Mouse (Mus musculus): ENCODE data around the gene Chm. TPM values are rescaled to one million over a fixed set of nuclear protein-coding genes. Genes with fewer than 3 reads are reported as not detected.
"Not testable (repeated sequence)": the region's sequence is repeated elsewhere in the genome, so short reads cannot be mapped to it uniquely, and the experiment has no call there.

The Chm gene
- 19.8 and 22.6 TPM in 2 replicates for polyA plus RNA-seq (2014; fragmentation: Nextera tagmentation; extraction: Ambion mirVana)

DNA sequence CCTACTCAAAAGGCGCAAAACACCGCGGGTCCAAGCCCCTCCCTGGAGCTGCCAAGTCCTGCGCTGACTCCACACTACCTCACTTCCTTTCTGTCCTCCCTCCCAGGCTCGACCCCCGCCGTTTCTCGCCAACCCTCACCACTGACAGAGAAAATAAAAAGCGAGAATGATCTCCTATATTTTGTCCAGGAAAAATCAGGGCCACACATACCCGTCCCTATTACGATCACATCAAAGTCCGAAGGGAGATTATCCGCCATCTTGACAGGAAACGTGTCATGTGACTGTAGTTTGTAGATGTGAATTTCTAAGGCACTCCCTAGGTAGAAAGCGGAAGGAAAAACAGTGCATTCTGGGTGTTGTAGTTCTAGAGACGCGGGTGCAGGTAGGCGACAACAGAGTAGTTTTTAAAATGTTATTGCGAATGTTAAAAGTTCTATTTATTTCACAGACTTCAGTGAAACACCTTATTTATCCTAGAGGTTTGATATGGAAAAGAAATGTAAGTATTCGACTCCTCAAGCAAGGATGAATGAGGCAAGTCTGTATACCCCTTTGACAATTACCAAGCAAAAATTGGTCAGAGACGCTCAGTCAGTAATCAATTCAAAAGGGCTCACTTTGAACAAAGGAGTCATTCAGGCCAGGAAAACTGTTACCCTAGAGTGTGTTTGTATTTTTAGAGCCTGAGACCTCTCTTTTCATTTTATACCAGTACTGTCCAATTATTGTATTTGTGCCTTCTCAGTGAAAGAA is at the start of gene Chm:
Chm (minus strand) TSS at position 288 of the 756 bp plus-strand sequence.
- ATAC-seq (ENCODE audit: low FRiP score), result peak; percentile 96
- Histone ChIP-seq H3K27me3 (ENCODE audit: control insufficient read depth, insufficient read depth, low read length) (no peaks in the 10 kb centered on the region), H3K27ac (ENCODE audit: low read depth, low read length) (peak within 1 kb of the TSS; percentile 59; the same call in 1 of the 2 replicates), H3K36me3 (ENCODE audit: control insufficient read depth, insufficient read depth, low read length) (no peaks in the 10 kb centered on the region), H3K4me1 (ENCODE audit: control insufficient read depth, insufficient read depth, low read length) (no peaks in the 10 kb centered on the region), H3K9ac (ENCODE audit: low read length) (peak within 1 kb of the TSS; percentile 50), H3K4me3 (ENCODE audit: low read depth, low read length) (peak within 1 kb of the TSS; percentile 47), H3K9me3 (ENCODE audit: control insufficient read depth, low read length) (no peaks in the 10 kb centered on the region), H3K4me2 (peak within 1 kb of the TSS; percentile 48)
- DNase-seq (ENCODE audit: low spot score, missing footprints), result peak; percentile 94
- 13% methylated on average over 21 of the region's 21 CpGs for WGBS

DNA sequence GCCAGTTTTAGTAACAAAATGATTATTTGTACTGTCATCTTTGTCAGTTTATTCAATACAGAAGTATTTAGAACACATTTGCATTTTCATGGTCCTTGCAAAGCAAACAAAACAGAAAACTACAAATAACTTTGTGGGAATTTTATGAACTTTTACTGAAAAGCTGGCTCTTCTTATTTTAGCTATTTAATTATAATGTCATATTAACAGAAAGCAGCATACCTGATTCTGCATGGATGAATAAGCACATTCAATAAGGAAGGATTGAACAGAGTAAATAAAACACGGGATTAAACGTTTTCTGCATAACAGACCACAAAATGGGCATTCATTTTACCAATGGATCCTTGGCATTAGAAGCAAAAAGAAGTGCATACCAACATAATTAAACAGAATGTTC is 8.6 kb upstream of the Chm start:
- H3K36me3 ChIP-seq (ENCODE audit: control insufficient read depth, insufficient read depth, low read length), result no peaks in the 10 kb centered on the region
- no peaks in the 10 kb centered on the region for H3K27me3 ChIP-seq (ENCODE audit: control insufficient read depth, insufficient read depth, low read length)
- ATAC-seq (ENCODE audit: low FRiP score) (no peak), DNase-seq (ENCODE audit: low spot score, missing footprints) (no peak)
- 28% methylated on average over 2 of the region's 2 CpGs for WGBS
- no peak overlapping the region for H3K9ac ChIP-seq (ENCODE audit: low read length)
- H3K4me2 ChIP-seq, result no peak overlapping the region
- H3K27ac ChIP-seq (ENCODE audit: low read depth, low read length), result no peak overlapping the region
- no peaks in the 10 kb centered on the region for H3K9me3 ChIP-seq (ENCODE audit: control insufficient read depth, low read length)
- no peak overlapping the region for H3K4me3 ChIP-seq (ENCODE audit: low read depth, low read length)
- no peaks in the 10 kb centered on the region for H3K4me1 ChIP-seq (ENCODE audit: control insufficient read depth, insufficient read depth, low read length)

DNA sequence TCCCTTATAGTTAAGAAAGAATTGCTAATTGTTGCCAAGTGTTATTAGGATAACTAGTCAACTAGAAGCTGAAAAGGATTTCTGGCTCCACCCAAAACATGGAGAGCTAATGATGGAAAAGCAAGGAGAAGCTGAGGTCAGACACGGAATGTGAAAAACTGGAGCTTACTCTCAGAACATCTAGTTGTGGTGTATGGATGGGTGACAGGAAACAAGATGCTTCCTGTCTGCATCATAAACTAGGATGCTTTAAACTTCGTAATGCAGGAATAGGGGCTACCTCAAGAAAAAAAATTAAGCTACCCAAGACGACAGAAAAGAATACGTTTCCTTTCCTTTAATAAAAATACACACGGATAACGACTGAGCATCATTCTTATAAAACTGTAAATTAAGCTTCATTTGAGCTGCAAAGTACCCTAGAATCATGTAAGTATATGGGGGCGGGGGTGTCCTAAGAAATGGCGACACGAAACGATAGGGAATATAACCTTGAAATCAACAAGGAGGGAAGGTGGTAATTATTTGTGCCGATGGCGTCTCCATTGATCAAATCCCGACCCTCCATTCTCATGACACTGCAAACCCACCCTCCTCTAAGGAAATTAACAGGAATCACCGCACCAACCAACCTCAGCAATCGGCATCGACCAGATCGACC is 618 bp downstream of the Chm start:
- H3K9me3 ChIP-seq (ENCODE audit: control insufficient read depth, low read length), result no peaks in the 10 kb centered on the region
- peak overlapping the region; percentile 47 for H3K4me3 ChIP-seq (ENCODE audit: low read depth, low read length)
- ATAC-seq (ENCODE audit: low FRiP score) (no peak), DNase-seq (ENCODE audit: low spot score, missing footprints) (peak; percentile 83)
- peak overlapping the region; percentile 50 for H3K9ac ChIP-seq (ENCODE audit: low read length)
- peak overlapping the region; percentile 48 for H3K4me2 ChIP-seq
- 20% methylated on average over 17 of the region's 17 CpGs for WGBS
- H3K27ac ChIP-seq (ENCODE audit: low read depth, low read length), result peak overlapping the region; percentile 59; the same call in 1 of the 2 replicates
- H3K36me3 ChIP-seq (ENCODE audit: control insufficient read depth, insufficient read depth, low read length), result no peaks in the 10 kb centered on the region
- H3K4me1 ChIP-seq (ENCODE audit: control insufficient read depth, insufficient read depth, low read length), result no peaks in the 10 kb centered on the region
- H3K27me3 ChIP-seq (ENCODE audit: control insufficient read depth, insufficient read depth, low read length), result no peaks in the 10 kb centered on the region

DNA sequence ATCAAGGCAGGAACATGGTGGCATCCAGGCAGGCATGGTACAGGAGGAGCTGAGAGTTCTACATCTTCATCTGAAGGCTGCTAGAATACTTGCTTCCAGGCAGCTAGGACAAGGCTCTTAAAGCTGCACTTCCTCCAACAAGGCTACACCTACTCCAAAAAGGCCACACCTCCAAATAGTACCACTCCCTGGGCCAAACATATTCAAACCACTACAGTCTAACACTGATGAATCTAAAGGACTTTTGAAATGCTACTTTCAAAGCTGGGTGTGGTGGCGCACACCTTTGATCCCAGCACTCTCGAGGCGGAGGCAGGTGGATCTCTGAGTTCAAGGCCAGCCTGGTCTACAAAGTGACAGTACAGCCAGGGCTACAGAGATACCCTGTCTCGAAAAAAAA is 4.5 kb downstream of the Chm start:
- not testable (repeated sequence) for H3K36me3 ChIP-seq (ENCODE audit: control insufficient read depth, insufficient read depth, low read length); ATAC-seq (ENCODE audit: low FRiP score); H3K4me3 ChIP-seq (ENCODE audit: low read depth, low read length); H3K4me2 ChIP-seq; H3K9ac ChIP-seq (ENCODE audit: low read length); DNase-seq (ENCODE audit: low spot score, missing footprints); H3K9me3 ChIP-seq (ENCODE audit: control insufficient read depth, low read length); H3K27ac ChIP-seq (ENCODE audit: low read depth, low read length); H3K4me1 ChIP-seq (ENCODE audit: control insufficient read depth, insufficient read depth, low read length); H3K27me3 ChIP-seq (ENCODE audit: control insufficient read depth, insufficient read depth, low read length)
- WGBS, result 90% methylated on average over 4 of the region's 4 CpGs

DNA sequence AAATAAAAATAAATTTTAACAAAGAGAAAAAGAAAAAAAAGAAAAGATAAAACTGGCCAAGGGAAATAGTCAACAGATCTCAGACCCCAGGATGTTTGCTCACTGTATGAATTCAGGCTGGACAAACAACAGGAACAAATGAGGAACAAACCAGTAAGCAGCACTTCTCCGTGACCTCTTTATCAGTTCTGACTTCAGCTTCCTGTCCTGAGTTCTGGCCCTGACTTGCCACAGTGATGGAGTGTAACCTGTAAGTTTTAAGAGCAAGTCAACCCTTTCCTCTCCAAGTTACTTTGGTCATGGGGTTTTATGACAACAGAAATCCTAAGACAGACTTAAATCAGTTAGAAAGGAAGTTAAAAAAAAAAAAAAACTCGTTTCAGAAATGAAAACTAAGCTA is 12.6 kb downstream of the Chm start:
- no peaks in the 10 kb centered on the region for H3K36me3 ChIP-seq (ENCODE audit: control insufficient read depth, insufficient read depth, low read length)
- no peak overlapping the region for H3K27ac ChIP-seq (ENCODE audit: low read depth, low read length)
- H3K4me3 ChIP-seq (ENCODE audit: low read depth, low read length), result no peak overlapping the region
- no peak overlapping the region for H3K4me2 ChIP-seq
- no peak overlapping the region for H3K9ac ChIP-seq (ENCODE audit: low read length)
- no peaks in the 10 kb centered on the region for H3K4me1 ChIP-seq (ENCODE audit: control insufficient read depth, insufficient read depth, low read length)
- WGBS, result 81% methylated on average over 2 of the region's 2 CpGs
- H3K9me3 ChIP-seq (ENCODE audit: control insufficient read depth, low read length), result no peaks in the 10 kb centered on the region
- DNase-seq (ENCODE audit: low spot score, missing footprints) (no peak), ATAC-seq (ENCODE audit: low FRiP score) (no peak)
- H3K27me3 ChIP-seq (ENCODE audit: control insufficient read depth, insufficient read depth, low read length), result no peaks in the 10 kb centered on the region

DNA sequence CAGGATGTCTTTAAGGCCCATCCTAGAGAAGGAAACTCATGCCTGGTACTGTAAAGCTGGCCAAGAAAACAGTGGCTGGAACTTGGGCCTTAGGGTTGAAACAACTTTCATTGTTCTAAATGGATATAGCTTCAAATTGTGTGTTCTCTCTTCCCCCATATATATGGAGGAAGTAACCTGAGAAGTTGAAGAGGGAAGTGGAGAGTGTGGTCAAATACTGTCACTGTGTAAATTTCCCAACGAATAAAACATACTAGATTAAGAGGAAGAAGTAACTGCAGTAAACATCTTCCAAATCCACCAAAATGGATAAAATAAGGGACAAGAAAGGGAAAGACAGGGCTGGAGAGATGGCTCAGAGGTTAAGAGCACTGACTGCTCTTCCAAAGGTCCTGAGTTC is 13.0 kb downstream of the Chm start:
- 88% methylated on average over 1 of the region's 1 CpGs for WGBS
- Histone ChIP-seq H3K4me1 (ENCODE audit: control insufficient read depth, insufficient read depth, low read length) (no peaks in the 10 kb centered on the region), H3K27me3 (ENCODE audit: control insufficient read depth, insufficient read depth, low read length) (no peaks in the 10 kb centered on the region), H3K27ac (ENCODE audit: low read depth, low read length) (no peak overlapping the region), H3K9me3 (ENCODE audit: control insufficient read depth, low read length) (no peaks in the 10 kb centered on the region), H3K4me2 (no peak overlapping the region), H3K36me3 (ENCODE audit: control insufficient read depth, insufficient read depth, low read length) (no peaks in the 10 kb centered on the region), H3K4me3 (ENCODE audit: low read depth, low read length) (no peak overlapping the region), H3K9ac (ENCODE audit: low read length) (no peak overlapping the region)
- DNase-seq (ENCODE audit: low spot score, missing footprints) (no peak), ATAC-seq (ENCODE audit: low FRiP score) (no peak)

DNA sequence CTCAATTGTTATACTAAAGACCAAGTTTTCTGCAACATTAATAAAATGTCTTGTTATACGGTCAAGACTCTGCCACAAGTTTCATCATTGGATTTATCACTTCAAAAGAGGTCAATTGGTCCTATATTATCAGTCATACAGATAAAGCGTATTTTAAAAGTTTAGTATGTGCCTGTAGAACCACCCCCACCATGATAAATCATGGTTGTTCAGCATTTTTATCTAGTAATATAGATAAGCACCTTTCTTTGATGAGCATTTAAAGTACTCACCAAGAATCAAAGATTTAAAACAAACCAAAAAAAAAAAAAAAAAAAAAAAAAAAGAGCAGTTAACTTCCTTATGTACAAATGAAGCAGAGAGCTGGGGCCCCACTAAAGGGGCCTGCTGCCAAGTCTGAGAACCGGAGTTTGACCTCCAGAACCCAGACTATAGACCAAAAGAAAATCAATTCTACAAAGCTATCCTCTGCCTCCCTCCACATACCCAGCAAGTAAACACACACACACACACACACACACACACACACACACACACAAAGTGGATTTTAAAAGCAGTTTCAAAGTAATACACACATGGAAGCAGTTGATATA is 25.0 kb downstream of the Chm start:
- H3K36me3 ChIP-seq (ENCODE audit: control insufficient read depth, insufficient read depth, low read length), result no peaks in the 10 kb centered on the region
- no peak overlapping the region for H3K4me2 ChIP-seq
- no peak overlapping the region for H3K4me3 ChIP-seq (ENCODE audit: low read depth, low read length)
- H3K9me3 ChIP-seq (ENCODE audit: control insufficient read depth, low read length), result no peaks in the 10 kb centered on the region
- H3K27me3 ChIP-seq (ENCODE audit: control insufficient read depth, insufficient read depth, low read length), result no peaks in the 10 kb centered on the region
- no peak overlapping the region for H3K9ac ChIP-seq (ENCODE audit: low read length)
- H3K4me1 ChIP-seq (ENCODE audit: control insufficient read depth, insufficient read depth, low read length), result no peaks in the 10 kb centered on the region
- H3K27ac ChIP-seq (ENCODE audit: low read depth, low read length), result no peak overlapping the region
- DNase-seq (ENCODE audit: low spot score, missing footprints), result no peak
- 79% methylated on average over 3 of the region's 3 CpGs for WGBS
- no peak for ATAC-seq (ENCODE audit: low FRiP score)

DNA sequence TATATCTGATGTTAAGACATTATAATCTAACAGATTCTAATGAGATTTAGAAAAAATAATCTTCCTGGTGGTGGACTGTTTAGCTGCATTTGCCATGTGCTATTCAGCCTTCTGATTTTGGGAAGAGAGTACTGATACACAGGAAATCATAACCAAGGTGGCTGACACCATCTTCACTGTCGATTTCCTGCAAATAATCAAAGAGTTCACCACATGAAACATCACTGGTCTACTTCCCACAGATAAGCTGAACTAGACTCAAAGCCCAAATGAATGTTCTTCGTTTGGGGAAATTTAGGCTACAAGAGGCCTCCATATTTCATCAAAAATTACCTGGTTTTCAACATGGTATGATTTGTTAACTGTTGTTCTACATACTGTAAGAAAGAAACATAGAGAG is 101.1 kb downstream of the Chm start:
- ATAC-seq (ENCODE audit: low FRiP score), result no peak

DNA sequence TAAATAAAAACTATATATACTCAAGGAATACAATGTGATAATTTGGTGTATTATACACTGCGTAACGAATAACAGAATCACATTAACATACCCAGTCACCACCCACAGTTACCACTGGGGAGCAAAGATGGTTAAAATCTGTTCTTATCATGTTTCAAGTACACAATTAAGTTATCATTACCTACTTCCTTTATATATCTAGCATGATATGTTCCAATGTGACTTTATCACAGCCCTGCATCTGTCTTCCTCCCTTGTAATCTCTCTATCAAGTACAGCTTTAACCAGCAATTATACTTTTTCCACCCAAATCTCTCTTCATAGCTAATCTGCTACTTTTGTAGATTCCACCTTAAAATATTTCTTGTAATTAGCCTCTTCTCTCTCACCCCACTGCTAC is 109.3 kb downstream of the Chm start:
- Histone ChIP-seq H3K27me3 (ENCODE audit: control insufficient read depth, insufficient read depth, low read length) (no peaks in the 10 kb centered on the region), H3K4me1 (ENCODE audit: control insufficient read depth, insufficient read depth, low read length) (no peaks in the 10 kb centered on the region), H3K9ac (ENCODE audit: low read length) (no peak overlapping the region), H3K27ac (ENCODE audit: low read depth, low read length) (no peak overlapping the region), H3K4me2 (no peak overlapping the region), H3K4me3 (ENCODE audit: low read depth, low read length) (no peak overlapping the region), H3K9me3 (ENCODE audit: control insufficient read depth, low read length) (no peaks in the 10 kb centered on the region), H3K36me3 (ENCODE audit: control insufficient read depth, insufficient read depth, low read length) (no peaks in the 10 kb centered on the region)
- ATAC-seq (ENCODE audit: low FRiP score) (no peak), DNase-seq (ENCODE audit: low spot score, missing footprints) (no peak)
- WGBS, result 96% methylated on average over 2 of the region's 2 CpGs

More for the DNA sequence above, 101.1 kb downstream of the Chm start:
- Histone ChIP-seq H3K27ac (ENCODE audit: low read depth, low read length) (no peak overlapping the region), H3K4me3 (ENCODE audit: low read depth, low read length) (no peak overlapping the region), H3K9me3 (ENCODE audit: control insufficient read depth, low read length) (no peaks in the 10 kb centered on the region), H3K4me1 (ENCODE audit: control insufficient read depth, insufficient read depth, low read length) (no peaks in the 10 kb centered on the region), H3K9ac (ENCODE audit: low read length) (no peak overlapping the region), H3K36me3 (ENCODE audit: control insufficient read depth, insufficient read depth, low read length) (no peaks in the 10 kb centered on the region), H3K27me3 (ENCODE audit: control insufficient read depth, insufficient read depth, low read length) (no peaks in the 10 kb centered on the region), H3K4me2 (no peak overlapping the region)
- WGBS, result 77% methylated on average over 2 of the region's 2 CpGs
- DNase-seq (ENCODE audit: low spot score, missing footprints), result no peak
